ENCODE assay signal across 14 mouse cellular contexts in the genomic region with DNA sequence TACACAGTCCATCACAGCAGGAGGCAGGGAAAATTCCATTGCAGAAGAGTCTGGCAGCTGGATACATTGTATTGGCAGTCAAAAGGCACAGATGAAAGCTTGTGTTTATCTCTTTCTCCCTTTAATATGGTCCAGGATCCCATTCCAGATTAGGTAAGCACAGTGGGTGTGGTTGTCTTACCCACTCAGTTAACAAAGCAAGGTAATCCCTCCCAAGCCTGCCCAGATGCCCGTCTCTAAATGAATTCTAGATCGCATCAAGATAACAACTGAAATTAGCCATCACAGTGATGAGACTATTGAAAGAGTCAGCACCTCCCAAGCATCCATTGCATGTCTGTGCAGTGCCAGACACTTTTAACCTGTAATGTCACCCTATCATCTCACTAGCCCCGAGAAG. TPM values are rescaled to one million over a fixed set of nuclear protein-coding genes. Genes with fewer than 3 reads are reported as not detected.
DNase-seq lines count a peak whose midpoint lies in the region; ATAC-seq lines count a peak whose summit lies in the region.
"Had no signal": no experiment of that assay in that cellular context is flagged by ENCODE, and none has a peak within 500 bp of the region (broad histone marks: within the 10 kb centered on the region; RNA-seq: fewer than 3 reads in every experiment).

No protein-coding gene starts in this region.

- WGBS in heart, embryonic 10.5 days = 77% methylated on average over 3 of the region's 3 CpGs
- 82% methylated on average over 3 of the region's 3 CpGs for WGBS in kidney, embryonic 16.5 days
- WGBS in midbrain, embryonic 11.5 days = 81% methylated on average over 3 of the region's 3 CpGs
- 78% methylated on average over 3 of the region's 3 CpGs for WGBS in midbrain, embryonic 10.5 days
- whole genome bisulfite sequencing in midbrain, embryonic 16.5 days = 75% methylated on average over 3 of the region's 3 CpGs

- H3K4me3 ChIP-seq in heart, embryonic 10.5 days = no peak overlapping the region
- no peak overlapping the region for H3K4me3 ChIP-seq in kidney, embryonic 16.5 days (ENCODE audit: low read length)
- no peak overlapping the region for H3K4me3 ChIP-seq in midbrain, embryonic 11.5 days (ENCODE audit: low read depth, low read length)
- no peak overlapping the region for H3K4me3 ChIP-seq in midbrain, embryonic 10.5 days
- H3K4me3 ChIP-seq in midbrain, embryonic 16.5 days (ENCODE audit: low read depth, low read length) = no peak overlapping the region
- H3K4me3 ChIP-seq: layer of hippocampus, adult 2 months; midbrain, embryonic 13.5 days had no signal

- H3K4me2 ChIP-seq in kidney, embryonic 16.5 days (replicated peaks; ENCODE audit: low read depth, low read length) = no peak overlapping the region
- H3K4me2 ChIP-seq in midbrain, embryonic 11.5 days = no peak overlapping the region
- H3K4me2 ChIP-seq in midbrain, embryonic 16.5 days (ENCODE audit: low read length) = no peak overlapping the region
- H3K4me2 ChIP-seq: midbrain, embryonic 13.5 days had no signal

- H3K9me3 ChIP-seq in heart, embryonic 10.5 days = no peaks in the 10 kb centered on the region
- 0 out of 2 replicates have a peak, but pooled peaks cover 6% of the 10 kb centered on the region for H3K9me3 ChIP-seq in kidney, embryonic 16.5 days (ENCODE audit: low read length)
- no peaks in the 10 kb centered on the region for H3K9me3 ChIP-seq in midbrain, embryonic 11.5 days (ENCODE audit: control insufficient read depth, low read length)
- H3K9me3 ChIP-seq in midbrain, embryonic 10.5 days (replicated peaks) = no peaks in the 10 kb centered on the region
- no peaks in the 10 kb centered on the region for H3K9me3 ChIP-seq in midbrain, embryonic 16.5 days (replicated peaks; ENCODE audit: control insufficient read depth, low read length, poor library complexity, severe bottlenecking)
- H3K9me3 ChIP-seq: midbrain, embryonic 13.5 days had no signal

- H3K36me3 ChIP-seq in heart, embryonic 10.5 days = no peaks in the 10 kb centered on the region
- H3K36me3 ChIP-seq in kidney, embryonic 16.5 days (ENCODE audit: insufficient read depth, low read length) = no peaks in the 10 kb centered on the region
- no peaks in the 10 kb centered on the region for H3K36me3 ChIP-seq in midbrain, embryonic 11.5 days (ENCODE audit: control insufficient read depth, insufficient read depth, low read length)
- no peaks in the 10 kb centered on the region for H3K36me3 ChIP-seq in midbrain, embryonic 10.5 days
- H3K36me3 ChIP-seq in midbrain, embryonic 16.5 days (ENCODE audit: control insufficient read depth, insufficient read depth, low read length) = no peaks in the 10 kb centered on the region
- H3K36me3 ChIP-seq: midbrain, embryonic 13.5 days had no signal

- no peak for ATAC-seq in kidney, embryonic 16.5 days (ENCODE audit: low FRiP score, low TSS enrichment)
- ATAC-seq in midbrain, embryonic 11.5 days (ENCODE audit: low FRiP score) = no peak
- no peak for ATAC-seq in inflammation-experienced regulatory T-cells, adult 6 months
- ATAC-seq in midbrain, embryonic 16.5 days = no peak
- ATAC-seq: midbrain, embryonic 13.5 days had no signal

- peaks cover 25% of the 10 kb centered on the region for H3K4me1 ChIP-seq in heart, embryonic 10.5 days
- H3K4me1 ChIP-seq in kidney, embryonic 16.5 days (ENCODE audit: insufficient read depth, low read length) = peaks cover 22% of the 10 kb centered on the region
- no peaks in the 10 kb centered on the region for H3K4me1 ChIP-seq in midbrain, embryonic 11.5 days (ENCODE audit: control insufficient read depth, insufficient read depth, low read length)
- peaks cover 9% of the 10 kb centered on the region for H3K4me1 ChIP-seq in midbrain, embryonic 10.5 days
- peaks cover 2% of the 10 kb centered on the region; the same call in 1 of the 2 replicates for H3K4me1 ChIP-seq in midbrain, embryonic 16.5 days (ENCODE audit: control insufficient read depth, insufficient read depth, low read length)
- H3K4me1 ChIP-seq: midbrain, embryonic 13.5 days had no signal

- H3K27me3 ChIP-seq in heart, embryonic 10.5 days (ENCODE audit: insufficient read depth, poor library complexity, severe bottlenecking) = no peaks in the 10 kb centered on the region
- H3K27me3 ChIP-seq in kidney, embryonic 16.5 days (ENCODE audit: insufficient read depth, low read length) = no peaks in the 10 kb centered on the region
- H3K27me3 ChIP-seq in midbrain, embryonic 11.5 days (ENCODE audit: control insufficient read depth, insufficient read depth, low read length) = no peaks in the 10 kb centered on the region
- no peaks in the 10 kb centered on the region for H3K27me3 ChIP-seq in midbrain, embryonic 10.5 days (ENCODE audit: low read depth, poor library complexity, severe bottlenecking)
- no peaks in the 10 kb centered on the region for H3K27me3 ChIP-seq in midbrain, embryonic 16.5 days (ENCODE audit: control insufficient read depth, insufficient read depth, low read depth, low read length)
- H3K27me3 ChIP-seq: midbrain, embryonic 13.5 days; Patski had no signal

- H3K27ac ChIP-seq in heart, embryonic 10.5 days = peak overlapping the region; percentile 25; the same call in 1 of the 2 replicates
- peak overlapping the region; percentile 59; the same call in 1 of the 2 replicates for H3K27ac ChIP-seq in kidney, embryonic 16.5 days (ENCODE audit: low read length)
- H3K27ac ChIP-seq in midbrain, embryonic 11.5 days (ENCODE audit: low read depth, low read length) = no peak overlapping the region
- H3K27ac ChIP-seq in midbrain, embryonic 10.5 days (replicated peaks) = no peak overlapping the region
- H3K27ac ChIP-seq in midbrain, embryonic 16.5 days (ENCODE audit: low read length) = no peak overlapping the region
- H3K27ac ChIP-seq: layer of hippocampus, adult 2 months; midbrain, embryonic 13.5 days had no signal

- no peak overlapping the region for H3K9ac ChIP-seq in kidney, embryonic 16.5 days (replicated peaks; ENCODE audit: low read length)
- H3K9ac ChIP-seq in midbrain, embryonic 11.5 days (ENCODE audit: low read length) = no peak overlapping the region
- no peak overlapping the region for H3K9ac ChIP-seq in midbrain, embryonic 16.5 days (ENCODE audit: low read depth, low read length)
- H3K9ac ChIP-seq: midbrain, embryonic 13.5 days had no signal

- DNase-seq in heart, embryonic 10.5 days (ENCODE audit: low spot score) = no peak
- DNase-seq in heart, adult 18-20 months = no peak
- DNase-seq in kidney, adult 8-10 months = no peak
- DNase-seq in midbrain, embryonic 11.5 days (ENCODE audit: low spot score, missing footprints) = peak; percentile 61
- DNase-seq in midbrain, embryonic 10.5 days (ENCODE audit: low spot score) = no peak
- DNase-seq: adrenal gland, postnatal 36 days; B cell, adult 2 months; cerebellum, postnatal 14 days had no signal

RNA-seq across cellular contexts. Expression of gene Top1, which starts 23.0 kb away (rescaled TPM):
- 54.7 and 69.5 TPM in 2 replicates for polyA plus RNA-seq in heart, embryonic 10.5 days (2016; fragmentation: Nextera tagmentation; extraction: Ambion mirVana)
- 10 to 100 TPM; 39.9 to 42.8 TPM for total RNA-seq in heart, adult 18-20 months (2021)
- polyA plus RNA-seq in kidney, embryonic 16.5 days (2015; fragmentation: Nextera tagmentation; extraction: Ambion mirVana) = 67.7 and 89.9 TPM in 2 replicates
- polyA plus RNA-seq in midbrain, embryonic 11.5 days (2014; fragmentation: Nextera tagmentation; extraction: Ambion mirVana) = 114 and 122 TPM in 2 replicates
- 107 and 108 TPM in 2 replicates for polyA plus RNA-seq in midbrain, embryonic 10.5 days (2016; fragmentation: Nextera tagmentation; extraction: Ambion mirVana)
- polyA plus RNA-seq in inflammation-experienced regulatory T-cells, adult 6 months (2017; shearing (Covaris generic)) = 10 to 100 TPM; 84.6 to 91.2 (median 89.9) TPM
- polyA plus RNA-seq in midbrain, embryonic 16.5 days (2015; fragmentation: Nextera tagmentation; extraction: Ambion mirVana) = 68.7 and 76.8 TPM in 2 replicates

Comparison
In these comparisons a context has a peak if more than half of its experiments do, and no peak if none do; other contexts are left out.
1. H3K27ac ChIP-seq: peak in heart, embryonic 10.5 days (single experiment) and kidney, embryonic 16.5 days (single experiment); none in midbrain, embryonic 11.5 days (single experiment), midbrain, embryonic 10.5 days (single experiment) and midbrain, embryonic 16.5 days (single experiment).